Mouse (Mus musculus) intestine, embryonic 16.5 days (tissue): ENCODE data around the gene Gadd45a. TPM values are rescaled to one million over a fixed set of nuclear protein-coding genes. Genes with fewer than 3 reads are reported as not detected.
A peak's percentile ranks its signal among the peaks of the same experiment; 100 is the strongest.

Source experiments
- ATAC-seq: fragments of 200-750 bp; cut with Nextera tagmentation; 2 replicates; pipeline ENCODE4 v1.8.0; 2017; ENCODE audit warnings: moderate TSS enrichment, moderate library complexity
- H3K27ac ChIP-seq: fragments of 300-500 bp; sonication (generic); 2 replicates; pipeline ENCODE4 v1.5.1; 2014; ENCODE audit warnings: mild to moderate bottlenecking, low read length
- H3K27me3 ChIP-seq: fragments of 300-500 bp; sonication (generic); replicated peaks from 2 replicates; pipeline ENCODE4 v1.6.1; 2014; ENCODE audit warnings: low read length, control low read depth, mixed read lengths; ENCODE audit not compliant: control insufficient read depth, insufficient read depth
- H3K36me3 ChIP-seq: fragments of 300-500 bp; sonication (generic); 2 replicates; pipeline ENCODE4 v1.6.1; 2014; ENCODE audit warnings: low read length, control low read depth; ENCODE audit not compliant: control insufficient read depth, insufficient read depth
- H3K4me1 ChIP-seq: fragments of 300-500 bp; sonication (generic); 2 replicates; pipeline ENCODE4 v1.6.1; 2014; ENCODE audit warnings: low read length, control low read depth, mixed read lengths; ENCODE audit not compliant: control insufficient read depth, insufficient read depth
- H3K4me2 ChIP-seq: fragments of 300-500 bp; sonication (generic); 2 replicates; pipeline ENCODE4 v1.6.1; 2014; ENCODE audit warnings: low read depth, low read length, control low read depth
- H3K4me3 ChIP-seq: fragments of 300-500 bp; sonication (generic); 2 replicates; pipeline ENCODE4 v1.5.1; 2014; ENCODE audit warnings: mild to moderate bottlenecking, low read length
- H3K9ac ChIP-seq: fragments of 300-500 bp; sonication (generic); 2 replicates; pipeline ENCODE4 v1.6.1; 2014; ENCODE audit warnings: low read depth, low read length
- H3K9me3 ChIP-seq: fragments of 300-500 bp; sonication (generic); 2 replicates; pipeline ENCODE4 v1.6.1; 2016; ENCODE audit warnings: low read length, control low read depth; ENCODE audit not compliant: control insufficient read depth
- WGBS: fragments of 180-500 bp; shearing (Covaris S2); extraction: QIAGEN DNeasy Blood & Tissue Kit; methylation state at CpG from one replicate; pipeline ENCODE4 v1.1.7; 2014; 5-methylcytosine and 5-hydroxymethylcytosine counted together
- polyA plus RNA-seq: library from polyadenylated mRNA; unstranded; fragments of >200 nt; fragmentation: Nextera tagmentation; extraction: Ambion mirVana; gene quantifications from 2 replicates; pipeline ENCODE4 v1.2.1, GENCODE M21; 2015

The Gadd45a gene
- polyA plus RNA-seq: 27.4 and 30.2 TPM in 2 replicates

- no peaks in the 10 kb centered on the region for H3K9me3 ChIP-seq
- H3K9ac ChIP-seq: peak within 1 kb of the TSS; percentile 90
- peak within 1 kb of the TSS; percentile 97 for H3K27ac ChIP-seq
- H3K4me1 ChIP-seq: peaks cover 8% of the 10 kb centered on the region; the same call in 1 of the 2 replicates
- H3K4me2 ChIP-seq: peak within 1 kb of the TSS; percentile 78
- H3K27me3 ChIP-seq: no peaks in the 10 kb centered on the region
- peak; percentile 98 for ATAC-seq
- WGBS: under 1% methylated on average over 66 of the region's 69 CpGs
- no peaks in the 10 kb centered on the region for H3K36me3 ChIP-seq
- peak within 1 kb of the TSS; percentile 96 for H3K4me3 ChIP-seq
These were observed at the start of gene Gadd45a for GRCm38 (mm10) chr6:67036837-67037628. Gene Gadd45a (minus strand): TSS chr6:67037457.

- ATAC-seq: no peak
- no peaks in the 10 kb centered on the region for H3K27me3 ChIP-seq
- H3K9me3 ChIP-seq: no peaks in the 10 kb centered on the region
- H3K4me2 ChIP-seq: no peak overlapping the region
- H3K9ac ChIP-seq: no peak overlapping the region
- 83% methylated on average over 9 of the region's 9 CpGs for WGBS
- H3K36me3 ChIP-seq: no peaks in the 10 kb centered on the region
- peaks cover 7% of the 10 kb centered on the region for H3K4me1 ChIP-seq
- no peak overlapping the region for H3K4me3 ChIP-seq
- no peak overlapping the region for H3K27ac ChIP-seq
These were observed 48.7 kb upstream of the Gadd45a start for GRCm38 (mm10) chr6:67085850-67086437.

- no peaks in the 10 kb centered on the region for H3K36me3 ChIP-seq
- WGBS: 94% methylated on average over 2 of the region's 2 CpGs
- no peaks in the 10 kb centered on the region for H3K27me3 ChIP-seq
- no peak overlapping the region for H3K9ac ChIP-seq
- no peak overlapping the region for H3K4me3 ChIP-seq
- no peak overlapping the region for H3K27ac ChIP-seq
- H3K4me2 ChIP-seq: no peak overlapping the region
- ATAC-seq: no peak
- H3K9me3 ChIP-seq: no peaks in the 10 kb centered on the region
- peaks cover 7% of the 10 kb centered on the region for H3K4me1 ChIP-seq
These were observed 47.2 kb upstream of the Gadd45a start for GRCm38 (mm10) chr6:67084465-67084864.

- Histone ChIP-seq H3K36me3 (no peaks in the 10 kb centered on the region), H3K4me2 (no peak overlapping the region), H3K9me3 (no peaks in the 10 kb centered on the region), H3K4me1 (no peaks in the 10 kb centered on the region), H3K27ac (no peak overlapping the region), H3K27me3 (no peaks in the 10 kb centered on the region), H3K4me3 (no peak overlapping the region), H3K9ac (no peak overlapping the region)
- ATAC-seq: no peak
- 87% methylated on average over 4 of the region's 4 CpGs for WGBS
These were observed 43.9 kb upstream of the Gadd45a start for GRCm38 (mm10) chr6:67081141-67081540.

GRCm38 (mm10) chr6:67078076-67078475 lies 40.8 kb upstream of the Gadd45a start:
- Histone ChIP-seq H3K4me2 (no peak overlapping the region), H3K9me3 (no peaks in the 10 kb centered on the region), H3K9ac (no peak overlapping the region), H3K36me3 (no peaks in the 10 kb centered on the region), H3K27me3 (no peaks in the 10 kb centered on the region), H3K4me3 (no peak overlapping the region), H3K4me1 (no peaks in the 10 kb centered on the region), H3K27ac (peak overlapping the region; percentile 46)
- ATAC-seq: no peak
- 70% methylated on average over 3 of the region's 3 CpGs for WGBS

GRCm38 (mm10) chr6:67077477-67077876 lies 40.2 kb upstream of the Gadd45a start:
- Histone ChIP-seq H3K36me3 (no peaks in the 10 kb centered on the region), H3K27ac (peak overlapping the region; percentile 49), H3K4me3 (no peak overlapping the region), H3K4me1 (peaks cover 3% of the 10 kb centered on the region; the same call in 1 of the 2 replicates), H3K9me3 (no peaks in the 10 kb centered on the region), H3K9ac (no peak overlapping the region), H3K4me2 (no peak overlapping the region), H3K27me3 (no peaks in the 10 kb centered on the region)
- WGBS: 25% methylated on average over 3 of the region's 3 CpGs
- peak; percentile 44 for ATAC-seq

- Histone ChIP-seq H3K9ac (no peak overlapping the region), H3K36me3 (no peaks in the 10 kb centered on the region), H3K27me3 (no peaks in the 10 kb centered on the region), H3K4me3 (no peak overlapping the region), H3K4me2 (no peak overlapping the region), H3K4me1 (peaks cover 3% of the 10 kb centered on the region; the same call in 1 of the 2 replicates), H3K27ac (no peak overlapping the region), H3K9me3 (no peaks in the 10 kb centered on the region)
- 51% methylated on average over 1 of the region's 1 CpGs for WGBS
- no peak for ATAC-seq
These were observed 39.1 kb upstream of the Gadd45a start for GRCm38 (mm10) chr6:67076348-67076747.

- no peak overlapping the region for H3K9ac ChIP-seq
- no peak overlapping the region for H3K27ac ChIP-seq
- H3K4me3 ChIP-seq: no peak overlapping the region
- H3K27me3 ChIP-seq: no peaks in the 10 kb centered on the region
- no peaks in the 10 kb centered on the region for H3K9me3 ChIP-seq
- no peaks in the 10 kb centered on the region for H3K36me3 ChIP-seq
- H3K4me1 ChIP-seq: peaks cover 3% of the 10 kb centered on the region; the same call in 1 of the 2 replicates
- no peak overlapping the region for H3K4me2 ChIP-seq
- no peak for ATAC-seq
These were observed 37.6 kb upstream of the Gadd45a start for GRCm38 (mm10) chr6:67074868-67075267.

- Histone ChIP-seq H3K4me3 (no peak overlapping the region), H3K4me2 (no peak overlapping the region), H3K9ac (no peak overlapping the region), H3K4me1 (peaks cover 3% of the 10 kb centered on the region; the same call in 1 of the 2 replicates), H3K27ac (no peak overlapping the region), H3K27me3 (no peaks in the 10 kb centered on the region), H3K9me3 (no peaks in the 10 kb centered on the region), H3K36me3 (no peaks in the 10 kb centered on the region)
- WGBS: 76% methylated on average over 5 of the region's 5 CpGs
- no peak for ATAC-seq
These were observed 36.7 kb upstream of the Gadd45a start for GRCm38 (mm10) chr6:67073929-67074328.
